Mouse (Mus musculus) embryonic fibroblast, embryonic 13.5 days (primary cell): ENCODE data around the gene Daam1.

Experiments
- CTCF ChIP-seq: IDR thresholded peaks from 2 replicates; pipeline ENCODE4 v1.5.1; 2011; ENCODE audit warnings: mild to moderate bottlenecking, control low read depth, low read length, moderate library complexity, borderline replicate concordance; ENCODE audit not compliant: insufficient read depth
- POLR2A ChIP-seq: IDR thresholded peaks from 2 replicates; pipeline ENCODE4 v1.6.1; 2011; ENCODE audit warnings: low read depth, mild to moderate bottlenecking, control low read depth, low read length, moderate library complexity

DNA sequence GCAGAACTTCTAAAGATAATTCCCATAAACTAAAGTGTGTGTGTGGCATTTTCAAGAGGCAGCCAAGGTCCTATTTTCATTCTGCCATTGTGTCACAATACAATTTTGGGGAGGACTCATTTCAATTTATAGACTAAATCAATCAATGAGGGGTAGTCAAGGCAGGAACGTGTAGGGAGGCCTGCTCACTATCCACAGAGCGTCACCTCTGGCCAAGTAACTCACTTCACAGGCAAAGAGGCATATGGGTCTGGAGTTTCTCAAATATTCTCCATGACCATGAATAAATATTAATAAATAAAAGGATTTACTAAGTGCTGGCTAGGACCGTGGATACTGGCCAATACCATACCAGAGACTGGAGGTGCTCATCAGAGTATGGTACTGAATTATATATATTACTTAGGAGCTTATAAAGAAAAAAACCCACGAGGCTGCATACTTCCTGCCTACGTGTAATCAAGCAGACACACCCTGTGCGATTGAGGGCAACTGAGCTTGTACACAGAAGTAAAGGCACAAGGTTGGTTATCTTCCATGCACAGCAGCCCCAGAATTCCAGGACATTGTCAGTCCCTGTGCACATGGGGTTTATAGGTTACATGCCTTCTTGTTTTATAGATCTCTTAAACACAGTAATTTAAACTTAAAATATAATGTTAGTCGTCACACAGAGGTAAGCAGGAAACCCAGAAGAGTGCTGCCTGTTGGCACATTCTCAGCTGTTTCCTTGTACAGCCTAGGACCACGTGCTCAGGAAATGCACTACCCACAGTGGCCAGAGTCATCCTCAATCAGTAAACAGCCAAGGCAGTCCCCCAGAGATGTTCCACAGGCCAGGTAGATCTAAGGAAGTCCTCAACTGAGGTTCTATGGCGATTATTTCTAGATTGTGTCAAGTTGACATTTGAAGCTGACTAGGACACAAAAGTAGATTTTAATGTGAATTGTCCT, 101.8 kb downstream of the Daam1 start:
- TF ChIP-seq CTCF = no peak
- no peak for TF ChIP-seq POLR2A
